Mouse (Mus musculus): ENCODE measurements around the gene Veph1. TPM values are rescaled to one million over a fixed set of nuclear protein-coding genes. Genes with fewer than 3 reads are reported as not detected.

The Veph1 gene
- total RNA-seq, 4 experiments from 2014 or later: 0.05 to 0.19 (median 0.12) TPM

DNA sequence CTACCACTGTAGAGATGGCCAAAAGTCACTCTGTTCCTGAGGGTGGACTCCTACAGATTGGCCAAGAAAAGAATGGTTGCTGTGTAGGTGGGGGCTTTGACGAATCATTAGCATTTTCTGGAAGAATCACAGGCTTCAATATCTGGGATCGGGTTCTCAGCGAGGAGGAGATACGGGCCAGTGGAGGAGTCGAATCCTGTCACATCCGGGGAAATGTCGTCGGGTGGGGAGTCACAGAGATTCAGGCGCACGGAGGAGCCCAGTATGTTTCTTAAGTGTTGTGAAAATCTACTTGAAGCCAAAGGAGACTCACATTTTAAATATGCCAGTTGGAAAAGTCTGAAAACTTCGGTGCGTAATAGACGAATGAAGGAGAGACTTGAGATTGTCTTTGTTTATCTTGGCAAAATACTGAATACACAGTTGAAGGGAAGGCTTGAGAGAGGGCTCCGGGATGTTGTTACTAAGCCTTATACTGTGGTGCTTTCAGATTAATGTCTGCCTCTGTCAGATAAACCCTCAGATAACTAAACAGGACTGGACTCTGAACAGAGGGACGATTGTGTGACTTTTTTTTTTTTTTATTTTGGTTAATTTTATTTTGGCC is 71.6 kb downstream of the Veph1 start:
- no peak for DNase-seq (ENCODE audit: low spot score in 2 of 2)

DNA sequence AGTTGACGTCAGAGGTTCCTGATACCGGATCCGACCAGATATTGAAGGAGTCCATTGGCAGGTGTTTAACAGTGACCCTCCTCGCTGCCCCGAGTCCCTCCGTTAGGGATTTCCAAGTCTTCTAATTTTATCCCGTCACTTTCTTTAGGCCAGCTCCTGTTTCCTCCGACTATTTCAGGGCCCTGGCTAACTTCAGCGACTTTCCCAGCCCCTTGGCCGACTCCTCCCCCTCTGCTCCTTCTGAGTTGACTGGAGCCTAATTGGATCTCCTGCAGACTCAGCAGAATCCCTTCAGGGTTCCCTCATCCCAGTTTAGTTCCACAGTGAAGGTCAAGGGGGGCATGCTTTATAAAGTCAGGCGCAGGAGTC is 75.4 kb downstream of the Veph1 start:
- DNase-seq (ENCODE audit: low spot score in 2 of 2): no peak

DNA sequence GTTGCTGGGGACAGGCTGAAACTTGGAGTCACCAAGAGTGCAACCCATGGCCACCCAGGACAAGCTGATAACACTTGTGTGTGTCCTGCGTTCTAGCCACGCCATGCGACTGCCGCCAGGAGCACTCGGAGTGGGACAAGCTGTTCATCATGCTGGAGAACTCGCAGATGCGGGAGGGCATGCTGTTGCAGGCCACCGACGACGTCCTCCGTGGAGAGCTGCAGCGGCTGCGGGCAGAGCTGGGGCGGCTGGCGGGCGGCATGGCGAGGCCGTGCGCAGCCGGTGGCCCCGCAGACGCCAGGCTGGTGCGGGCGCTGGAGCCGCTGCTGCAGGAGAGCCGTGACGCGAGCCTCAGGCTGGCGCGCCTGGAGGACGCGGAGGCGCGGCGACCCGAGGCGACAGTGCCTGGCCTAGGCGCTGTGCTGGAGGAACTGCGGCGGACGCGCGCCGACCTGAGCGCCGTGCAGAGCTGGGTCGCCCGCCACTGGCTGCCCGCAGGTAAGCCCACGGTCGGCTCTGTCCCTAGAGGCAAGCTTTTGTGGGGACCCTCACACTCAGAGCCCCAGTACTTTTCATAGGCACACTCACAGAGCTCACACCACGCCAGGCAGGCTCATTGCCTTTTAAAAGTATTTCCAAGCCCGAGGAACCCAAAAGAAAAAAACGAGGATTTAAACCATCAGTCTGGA is 75.9 kb downstream of the Veph1 start:
- DNase-seq (ENCODE audit: low spot score in 2 of 2): peak; percentile 15 to 18

DNA sequence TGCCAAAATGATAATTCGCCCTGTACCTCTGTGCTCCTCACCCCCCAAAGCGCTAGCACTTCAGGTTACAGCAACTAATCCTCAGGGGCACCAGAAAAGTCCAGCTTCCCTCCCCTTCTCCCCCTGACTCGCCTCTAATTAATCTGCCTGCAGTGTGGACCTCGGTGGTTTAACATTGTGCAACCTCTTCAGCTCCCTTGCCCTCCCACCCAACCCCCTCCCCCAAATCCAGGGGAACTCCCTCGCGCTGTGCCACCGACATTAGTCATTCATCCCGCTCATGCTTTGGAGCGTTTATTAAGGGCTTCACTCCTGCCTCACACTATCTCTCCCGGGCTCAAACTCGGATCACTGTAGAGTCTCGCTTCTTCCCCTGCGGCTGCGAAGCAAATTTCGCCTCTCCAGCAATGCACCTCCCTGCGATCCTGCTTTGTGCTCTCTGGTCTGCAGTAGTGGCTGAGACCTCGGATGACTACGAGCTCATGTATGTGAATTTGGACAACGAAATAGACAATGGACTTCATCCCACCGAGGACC is 76.9 kb downstream of the Veph1 start, which contains the start of gene Ptx3:
Gene Ptx3, plus strand, starts transcription at position 256 of the 537 bp plus-strand sequence.
- no peak for DNase-seq (ENCODE audit: low spot score in 2 of 2)

DNA sequence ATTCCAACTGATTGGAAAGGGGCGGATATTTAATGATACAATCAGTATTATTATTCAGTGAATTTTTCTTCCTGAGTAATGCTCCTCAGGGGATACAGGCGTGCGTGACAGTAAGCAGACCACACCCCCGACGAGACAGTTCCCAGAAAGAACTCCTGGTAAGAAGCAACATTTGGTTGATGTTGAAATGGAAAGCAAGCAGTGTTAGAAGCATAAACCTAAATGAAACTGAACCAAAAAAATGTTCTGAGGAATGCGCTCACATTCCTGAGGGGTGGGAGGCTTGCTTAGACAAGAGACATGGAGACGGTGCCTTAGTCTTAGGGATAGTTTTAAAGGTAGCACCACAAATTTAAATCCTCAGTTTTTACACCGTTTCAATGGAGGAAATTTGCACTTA is 80.9 kb downstream of the Veph1 start:
- DNase-seq (ENCODE audit: low spot score in 2 of 2): no peak

DNA sequence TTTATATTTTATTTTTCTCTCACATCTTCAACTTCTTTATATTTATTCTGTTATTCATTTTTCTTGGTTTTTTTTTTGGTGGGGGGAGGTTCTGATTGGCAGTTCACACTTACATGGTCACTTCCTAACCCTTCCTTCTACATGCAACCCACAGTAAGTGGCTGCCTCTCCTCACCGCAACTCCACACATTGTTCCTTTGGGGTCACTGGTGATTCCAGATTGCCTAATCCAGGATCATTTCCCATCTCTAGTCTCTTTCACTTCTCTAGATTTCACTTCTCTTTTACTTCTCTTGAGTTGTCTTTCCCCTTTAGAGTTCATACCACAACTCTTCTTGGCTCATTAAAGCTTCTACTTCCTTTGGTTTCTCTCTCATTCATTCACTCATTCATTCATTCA is 83.1 kb downstream of the Veph1 start:
- DNase-seq (ENCODE audit: low spot score in 2 of 2): no peak

DNA sequence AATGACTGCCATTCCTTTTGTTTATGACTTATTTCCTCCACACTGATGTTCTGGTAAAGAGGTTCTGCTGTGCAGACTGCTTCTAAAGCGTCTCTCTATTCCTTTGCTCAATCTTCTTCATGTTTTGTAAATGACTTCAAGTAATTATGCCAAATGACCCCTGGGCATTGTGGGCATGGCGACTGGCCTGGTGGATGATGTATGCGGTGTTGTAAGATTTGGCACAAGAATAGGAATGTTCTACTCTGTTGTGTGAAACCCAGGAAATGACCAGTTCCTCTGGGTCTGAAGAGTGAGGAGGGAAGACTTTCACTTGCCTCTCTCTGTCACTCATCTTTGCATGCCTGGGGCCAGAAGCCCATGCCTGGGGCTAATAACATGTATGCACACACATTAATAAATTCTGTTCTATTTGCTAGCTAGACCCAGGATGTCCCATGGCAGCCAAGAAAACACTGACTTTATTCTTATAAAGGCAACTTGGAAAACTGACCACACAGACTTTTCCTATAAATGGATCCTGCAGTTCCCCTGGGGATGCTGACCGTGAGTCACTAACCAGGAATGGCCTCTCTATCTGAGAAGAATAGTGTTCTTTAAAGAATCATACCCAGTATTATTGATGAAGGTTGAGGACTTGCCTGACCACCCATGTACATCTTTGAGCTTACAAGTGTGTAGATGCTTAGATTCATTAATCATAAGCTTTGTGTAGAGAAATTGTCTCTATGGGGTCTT is 87.6 kb downstream of the Veph1 start:
- no peak for DNase-seq (ENCODE audit: low spot score in 2 of 2)

DNA sequence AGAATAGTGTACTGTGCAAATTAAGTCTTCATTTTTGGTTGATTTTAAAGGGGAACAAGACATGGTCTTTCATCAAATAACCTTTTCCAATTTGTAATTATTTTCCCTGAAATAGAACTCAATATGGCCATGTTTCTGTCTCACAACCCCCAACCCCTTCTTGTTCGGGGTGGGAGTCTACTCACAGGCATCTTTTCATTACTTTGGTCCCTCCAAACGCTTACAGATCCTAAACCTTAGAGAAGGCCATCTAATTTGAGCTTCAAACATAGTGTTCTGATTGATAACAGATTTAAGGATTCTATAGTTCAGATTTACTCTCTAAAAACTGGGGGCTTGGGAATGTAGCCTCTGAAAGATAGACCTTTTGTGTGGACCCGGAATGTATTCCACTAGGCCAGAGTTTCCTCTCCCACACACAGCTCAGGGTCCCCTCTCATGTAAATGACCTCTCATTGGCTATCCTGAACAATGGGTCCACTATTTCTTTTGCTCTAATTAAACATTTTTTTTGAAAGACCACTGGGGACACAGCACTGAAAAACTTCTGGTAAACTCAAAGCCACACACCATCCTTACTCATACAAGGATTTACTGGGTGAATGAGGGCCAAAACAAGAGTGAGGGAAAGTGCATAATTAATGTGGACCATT is 102.6 kb downstream of the Veph1 start:
- no peak for DNase-seq (ENCODE audit: low spot score in 2 of 2)

DNA sequence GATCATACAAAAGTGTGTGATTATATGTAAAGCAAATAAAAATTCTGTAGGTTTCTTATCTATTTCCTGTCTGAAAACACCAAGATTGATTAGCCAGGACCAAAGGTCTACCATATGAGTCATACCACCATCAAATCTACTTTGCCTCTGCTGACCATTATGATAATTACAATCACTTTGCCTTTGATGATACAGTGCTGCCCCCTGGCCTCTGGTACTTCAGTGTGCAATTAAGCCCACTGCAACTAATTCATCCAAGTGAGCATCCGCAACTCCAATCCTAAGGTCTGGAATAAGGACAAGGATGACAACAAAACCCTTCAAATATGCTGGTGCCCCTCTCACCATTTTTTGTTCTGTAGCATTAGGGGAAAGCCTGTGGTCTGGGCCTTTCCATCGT is 117.0 kb downstream of the Veph1 start:
- no peak for DNase-seq (ENCODE audit: low spot score in 2 of 2)

DNA sequence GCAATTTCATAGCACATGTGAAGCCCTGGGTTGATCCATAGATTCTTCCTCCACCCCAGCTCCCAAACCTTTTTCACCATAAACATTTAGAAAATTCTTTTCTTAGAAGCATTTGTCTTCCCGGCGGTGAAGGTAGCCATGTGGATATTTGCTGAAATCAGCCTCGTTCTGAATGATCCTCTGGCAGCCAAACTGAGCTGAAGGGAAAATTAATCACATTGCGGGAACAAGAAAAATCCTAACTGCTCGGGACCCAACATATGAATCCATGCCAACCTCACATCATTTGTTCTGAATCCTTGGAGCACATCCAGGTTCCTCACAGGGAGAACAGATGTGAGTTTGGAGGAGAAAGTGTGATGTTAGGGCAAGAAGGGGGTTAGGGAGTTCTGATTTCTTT is 123.7 kb downstream of the Veph1 start:
- DNase-seq (ENCODE audit: low spot score in 2 of 2): no peak

DNA sequence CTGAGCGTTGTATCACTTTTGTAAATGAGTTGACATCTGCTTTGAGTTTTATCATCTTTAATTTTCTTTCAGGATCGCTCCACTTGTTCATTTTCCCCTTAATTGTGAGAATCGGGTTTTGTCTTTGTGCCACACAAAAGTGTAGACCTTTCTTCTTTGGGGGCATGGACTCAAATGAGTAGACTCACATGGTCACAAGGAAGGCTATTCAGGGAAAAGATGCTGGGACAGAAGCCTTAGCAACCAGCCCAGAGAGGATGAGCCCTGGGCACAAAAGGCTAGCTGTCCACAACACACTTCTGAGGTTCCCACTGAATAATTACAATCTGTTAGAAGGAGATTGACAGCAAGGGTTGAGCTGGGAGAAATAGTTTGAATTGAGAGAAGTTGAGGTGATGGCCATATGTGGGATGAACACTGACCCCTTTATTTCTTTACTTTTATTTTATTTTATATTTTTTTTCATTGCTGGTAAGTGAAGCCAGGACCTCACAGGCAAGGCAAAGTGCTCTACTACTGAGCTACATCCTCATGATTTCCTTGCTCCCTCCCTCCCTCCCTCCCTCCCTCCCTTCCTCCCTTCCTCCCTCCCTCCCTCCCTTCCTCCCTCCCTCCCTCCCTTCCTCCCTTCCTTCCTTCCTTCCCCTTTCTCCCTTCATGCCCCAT is 126.6 kb downstream of the Veph1 start:
- no peak for DNase-seq (ENCODE audit: low spot score in 2 of 2)

DNA sequence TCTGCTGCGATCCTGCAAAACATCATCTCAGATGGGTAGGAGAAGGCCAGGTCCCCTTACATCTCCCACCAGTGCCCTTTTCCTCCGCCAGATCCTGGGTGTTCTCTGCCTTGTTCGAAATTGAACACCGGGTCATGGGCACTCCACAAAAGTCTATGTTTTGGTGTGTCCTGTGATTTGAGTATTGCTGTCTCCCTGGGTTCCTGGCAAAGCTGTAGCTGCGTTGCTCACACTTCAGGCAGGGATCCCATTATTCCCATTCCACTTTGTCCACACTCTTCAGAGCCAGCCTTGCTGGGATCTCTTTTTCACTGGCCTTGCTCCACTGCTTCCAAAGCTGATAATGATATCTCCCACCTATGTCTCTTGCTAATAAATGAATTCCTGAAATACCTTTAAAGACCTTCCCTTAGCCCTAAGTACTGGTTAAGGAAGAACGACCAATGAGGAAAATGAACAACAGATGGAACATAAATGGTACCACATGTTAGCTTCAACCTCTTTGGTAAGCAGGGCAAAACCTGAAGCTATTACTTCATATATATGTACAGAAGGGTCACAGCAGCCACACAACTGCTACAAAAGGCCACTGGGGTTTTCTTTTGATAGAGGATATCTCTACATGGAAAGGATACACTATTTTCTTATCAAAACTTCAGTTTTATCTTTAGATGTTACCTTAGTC is 129.9 kb downstream of the Veph1 start:
- no peak for DNase-seq (ENCODE audit: low spot score in 2 of 2)

DNA sequence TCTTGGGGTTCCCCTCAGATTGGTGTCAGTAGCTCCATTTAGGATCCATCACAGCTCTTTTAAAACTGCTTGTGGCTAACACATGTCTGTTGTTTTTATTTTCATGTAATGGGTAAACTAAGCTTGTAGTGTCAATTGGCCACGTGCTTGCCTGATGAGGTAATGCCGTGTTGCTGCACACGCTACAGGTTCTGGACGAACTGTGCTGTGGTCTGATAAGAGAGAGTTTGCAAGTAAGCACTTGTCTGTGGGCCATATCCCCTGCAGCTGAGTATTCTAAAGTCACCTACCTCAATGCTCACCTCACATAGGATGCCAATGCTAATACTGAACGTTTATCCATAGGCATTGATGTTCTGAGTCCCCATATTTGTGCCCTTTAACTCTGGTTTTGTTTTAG is 131.6 kb downstream of the Veph1 start:
- DNase-seq (ENCODE audit: low spot score in 2 of 2): no peak

DNA sequence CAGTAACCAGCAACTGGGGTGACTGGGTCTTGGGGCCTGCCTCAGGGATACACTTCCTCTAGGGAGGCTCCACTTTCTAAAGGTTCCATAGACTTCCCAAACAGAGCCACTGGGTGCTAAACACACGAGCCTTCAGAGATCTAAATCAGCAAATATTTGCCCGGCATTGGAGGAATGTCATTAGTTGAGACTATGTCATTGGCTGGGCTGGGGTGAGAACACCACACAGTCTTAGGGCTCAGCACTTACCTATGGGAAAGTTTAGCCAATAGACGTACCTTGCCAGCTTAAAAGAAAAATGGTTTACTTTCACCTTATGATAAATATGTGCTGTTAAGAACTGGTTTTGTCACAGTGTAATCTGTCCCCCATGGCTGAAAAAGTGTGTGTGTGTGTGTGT is 132.1 kb downstream of the Veph1 start:
- DNase-seq (ENCODE audit: low spot score in 2 of 2): no peak

DNA sequence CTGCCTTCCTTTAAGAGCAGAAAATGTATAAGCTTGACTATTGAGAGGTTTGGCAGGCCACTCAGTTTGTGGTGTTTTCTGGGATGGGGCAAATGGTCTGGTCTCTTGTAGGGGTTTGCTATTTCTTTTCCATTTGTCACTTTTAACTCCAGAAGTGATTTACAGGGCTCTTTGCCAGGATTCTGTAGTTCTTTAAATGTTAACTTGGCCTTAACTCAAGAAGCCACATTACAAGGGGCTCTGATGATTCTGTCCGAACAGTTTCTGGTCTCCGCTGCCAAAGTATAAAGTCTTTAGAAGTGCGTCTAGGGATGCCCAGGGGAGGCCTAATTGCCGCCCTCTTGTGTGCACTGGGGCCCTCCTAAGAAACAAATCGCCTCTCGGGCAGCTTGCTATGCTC is 134.0 kb downstream of the Veph1 start:
- DNase-seq (ENCODE audit: low spot score in 2 of 2): no peak

DNA sequence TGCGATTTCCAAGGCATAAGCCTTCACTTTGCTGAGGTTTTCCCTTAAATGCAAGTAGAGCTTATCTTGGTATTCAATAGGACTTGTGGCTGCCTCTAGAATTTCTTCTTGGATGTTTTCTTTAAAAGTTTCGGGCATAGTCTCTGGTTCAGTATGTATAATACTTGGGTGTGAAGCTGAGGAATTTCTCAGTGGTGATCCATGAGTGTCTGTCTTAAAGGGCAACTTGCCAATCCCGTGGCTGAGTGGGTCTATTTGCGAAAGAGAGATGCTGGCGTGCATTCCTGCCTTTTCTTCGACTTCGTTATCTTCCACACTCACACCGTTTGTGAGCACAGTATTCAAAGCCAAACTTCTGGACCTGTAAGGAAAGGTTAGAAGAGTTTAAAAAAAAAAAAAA is 138.7 kb downstream of the Veph1 start:
- no peak for DNase-seq (ENCODE audit: low spot score in 2 of 2)

DNA sequence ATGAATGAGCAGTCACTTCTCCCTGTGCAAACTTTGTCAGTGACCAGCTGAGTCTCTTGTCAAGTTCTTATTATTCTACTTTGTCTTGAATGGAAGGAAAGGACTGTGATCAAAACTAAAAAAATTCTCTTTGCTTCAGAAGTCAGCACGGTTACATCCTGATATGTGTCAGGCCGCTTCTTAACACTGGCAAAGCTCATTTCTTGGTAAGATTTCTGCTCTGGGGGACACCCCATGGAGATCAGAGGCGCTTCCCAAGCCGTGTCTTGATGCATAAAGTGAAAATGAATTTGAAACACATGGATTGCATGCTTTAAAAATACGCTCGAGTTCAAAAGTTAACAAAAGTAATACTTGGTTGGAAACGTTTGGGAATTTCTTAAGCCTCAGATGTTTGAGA is 159.0 kb downstream of the Veph1 start:
- DNase-seq (ENCODE audit: low spot score in 2 of 2): no peak

DNA sequence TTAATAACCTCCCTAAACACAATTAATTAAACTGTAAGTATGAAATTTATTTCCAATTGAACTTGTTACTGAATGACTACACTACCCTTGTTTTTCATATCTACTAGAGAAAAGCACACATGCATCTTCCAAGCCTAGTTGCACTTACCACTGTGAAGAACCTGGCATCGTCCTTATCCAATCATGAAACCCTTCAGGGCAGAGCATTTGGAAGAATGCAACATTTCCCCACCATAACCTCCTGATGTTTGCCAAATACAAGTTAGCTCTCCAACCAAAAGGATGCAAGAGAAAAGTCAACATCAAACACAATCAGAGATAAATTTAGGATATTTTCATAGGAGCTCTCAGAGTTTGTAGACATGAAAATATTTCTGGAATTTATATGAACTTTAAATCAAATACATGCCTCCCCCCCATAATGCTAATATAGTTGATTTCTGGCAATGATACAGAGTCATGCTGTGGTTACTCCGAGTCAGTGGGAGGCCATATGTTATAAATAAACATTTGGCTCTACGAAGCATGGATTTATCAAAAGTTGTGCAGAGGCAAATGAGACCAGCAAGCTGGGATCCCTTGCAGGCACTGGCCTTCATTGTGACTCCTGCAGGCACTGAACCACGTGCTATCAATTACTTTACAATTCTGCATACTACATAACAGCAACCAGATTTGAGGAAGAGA is 165.2 kb downstream of the Veph1 start:
- DNase-seq (ENCODE audit: low spot score in 2 of 2): no peak

DNA sequence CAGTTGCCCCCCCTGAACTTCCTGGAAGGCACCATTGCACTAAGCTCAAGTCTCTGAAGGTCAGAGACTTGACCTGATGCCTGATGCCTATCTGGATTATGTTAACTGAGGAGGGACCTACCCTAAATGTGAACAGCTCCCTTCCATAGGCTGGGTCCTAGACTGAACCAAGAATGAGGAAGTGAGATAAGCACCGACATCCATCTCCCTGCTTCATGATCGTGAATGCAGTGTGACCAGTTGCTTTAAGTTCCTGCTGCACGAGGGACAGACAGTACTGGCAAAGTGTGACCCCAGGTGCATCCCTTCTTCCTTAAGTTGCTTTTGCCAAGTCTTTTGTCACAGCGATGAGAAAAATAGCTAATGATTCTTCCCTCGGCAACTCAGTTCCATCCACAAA is 166.9 kb downstream of the Veph1 start:
- DNase-seq (ENCODE audit: low spot score in 2 of 2): no peak

DNA sequence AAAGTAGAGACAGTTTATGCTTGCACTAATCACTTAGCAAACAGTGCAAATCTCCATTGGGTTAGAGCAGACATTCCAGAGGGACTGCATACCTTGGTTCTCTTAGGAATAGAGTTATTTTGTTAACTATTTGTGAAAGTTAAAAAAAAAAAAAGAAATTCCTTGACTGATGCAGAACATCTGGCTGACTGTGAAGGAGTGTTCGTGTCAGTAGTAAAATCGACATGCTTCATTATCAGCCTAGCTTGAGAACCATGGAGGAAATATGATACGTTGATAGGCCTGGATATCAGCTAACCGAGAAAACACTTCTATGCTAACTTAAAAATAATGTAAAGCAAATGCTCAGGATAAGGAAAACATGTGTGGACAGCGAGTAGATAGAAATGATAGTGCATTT is 191.1 kb downstream of the Veph1 start:
- no peak for DNase-seq (ENCODE audit: low spot score in 2 of 2)
